Mouse (Mus musculus) cerebellum, adult 11 months (tissue): ENCODE data around the gene Ablim2.

ENCODE experiments used
- DNase-seq: peaks from one replicate; pipeline ENCODE4 v3.0.0; 2022

Ablim2 gene

GRCm38 (mm10) chr5:35921141-35921540 is 163.5 kb downstream of the Ablim2 start:
- no peak for DNase-seq

- no peak for DNase-seq
Observed at GRCm38 (mm10) chr5:35921595-35922254, 164.0 kb downstream of the Ablim2 start.

- DNase-seq, result no peak
Observed at GRCm38 (mm10) chr5:35923448-35923847, 165.8 kb downstream of the Ablim2 start.

- DNase-seq, result peak; percentile 44
Observed at GRCm38 (mm10) chr5:35925171-35925634, 167.5 kb downstream of the Ablim2 start.

GRCm38 (mm10) chr5:35926511-35926910 is 168.8 kb downstream of the Ablim2 start:
- DNase-seq, result no peak

DNA sequence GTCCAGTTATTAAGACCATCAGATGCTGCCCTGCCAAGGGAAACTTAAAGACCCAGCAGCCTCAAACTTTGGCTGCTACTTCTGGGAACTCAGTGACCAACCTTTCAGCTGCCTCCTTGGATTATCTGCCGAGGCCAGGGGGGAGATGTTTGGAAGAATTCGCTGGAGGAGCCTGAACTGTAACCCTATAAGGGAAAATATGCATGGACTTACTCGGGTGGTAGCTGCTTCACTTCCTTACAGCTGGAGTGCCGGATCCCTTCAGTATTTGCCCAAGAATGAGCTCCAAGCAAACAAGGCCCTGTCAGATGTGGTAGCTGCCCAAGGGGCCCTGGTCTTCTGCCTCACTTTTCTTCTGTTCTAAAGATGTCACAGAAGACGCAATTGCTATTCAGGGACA is 173.6 kb downstream of the Ablim2 start:
- DNase-seq, result no peak

DNA sequence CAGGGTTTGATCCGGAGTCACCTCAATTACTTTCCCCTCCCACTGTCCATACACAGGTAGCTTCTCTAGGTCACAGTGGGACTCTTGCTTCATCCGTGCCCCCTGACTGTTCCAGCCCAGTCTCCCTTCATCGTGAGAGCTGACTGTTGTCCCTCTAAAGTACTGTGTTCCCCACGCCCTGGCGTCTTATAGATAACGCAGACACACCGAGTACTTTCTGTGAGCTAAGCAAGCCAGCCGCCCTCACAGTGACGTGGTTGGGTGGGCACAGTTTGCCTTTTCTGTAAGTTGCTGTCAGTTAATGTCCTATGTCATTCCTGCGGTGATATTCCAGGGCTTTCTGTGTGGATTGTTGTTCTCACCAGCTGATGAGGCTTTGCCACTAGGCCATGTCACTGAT is 175.4 kb downstream of the Ablim2 start:
- no peak for DNase-seq
